ENCODE assay signal across 17 mouse cellular contexts in the genomic region with DNA sequence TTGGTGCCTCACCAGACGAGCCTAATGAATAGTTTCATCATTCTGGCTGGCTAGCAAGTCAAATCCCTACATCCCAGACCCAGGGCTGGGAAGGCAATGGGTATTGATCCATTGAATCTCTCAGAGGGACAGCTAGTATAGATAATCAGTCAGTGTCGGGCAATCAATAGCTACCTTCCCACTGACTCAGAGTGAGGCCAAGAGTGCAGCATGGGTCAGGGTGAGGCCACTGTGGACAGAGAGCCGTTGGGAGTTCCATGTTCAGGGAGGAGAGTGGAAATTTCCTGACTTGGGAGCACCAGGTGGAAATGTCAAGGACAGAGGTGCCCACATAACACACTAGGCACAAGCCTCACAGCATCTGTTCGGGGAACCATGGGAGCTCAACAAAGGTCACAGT.
"Had no signal": no experiment of that assay in that cellular context is flagged by ENCODE, and none has a peak within 500 bp of the region (broad histone marks: within the 10 kb centered on the region; RNA-seq: fewer than 3 reads in every experiment).

No protein-coding gene starts in this region.

- DNase-seq: kidney, adult 2 months; kidney, postnatal 25 days; layer of hippocampus, adult 9-11 months; lung, adult 2 months; midbrain, embryonic 14.5 days; retina, postnatal 1 day; right cerebral cortex, postnatal 25 days; spleen, adult 18-20 months; thymus, postnatal 25 days had no signal

- H3K9me3 ChIP-seq: neural tube, embryonic 13.5 days; stomach, embryonic 15.5 days had no signal

- H3K9ac ChIP-seq: neural tube, embryonic 13.5 days; stomach, embryonic 15.5 days had no signal

- H3K4me2 ChIP-seq: neural tube, embryonic 13.5 days; stomach, embryonic 15.5 days had no signal

- ATAC-seq: intestine, postnatal 0 days had no signal

- H3K4me1 ChIP-seq: stomach, embryonic 15.5 days had no signal

- H3K27ac ChIP-seq: kidney, postnatal 0 days; layer of hippocampus, adult 2 months; left cerebral cortex, adult 2 months; macrophage; neural tube, embryonic 13.5 days; stomach, embryonic 15.5 days had no signal

- H3K36me3 ChIP-seq: neural tube, embryonic 13.5 days; stomach, embryonic 15.5 days had no signal

- H3K27me3 ChIP-seq: neural tube, embryonic 13.5 days; stomach, embryonic 15.5 days had no signal

- H3K4me3 ChIP-seq: layer of hippocampus, adult 2 months; left cerebral cortex, adult 2 months; myocyte; neural tube, embryonic 13.5 days; stomach, embryonic 15.5 days had no signal
